Mouse (Mus musculus) CH12F3 (cell line): Measurements from ENCODE around the gene Pdzph1.

Source experiments
- in situ Hi-C: fragments of 300-500 bp; cut with MboI; formaldehyde crosslinking; loops from 2 replicates; pipeline ENCODE4 v1.14.3; 2020; ENCODE audit warnings: low sequenced_read_pairs

Pdzph1 gene

GRCm38 (mm10) chr17:58991275-58991674 lies at the start of gene Pdzph1:
Pdzph1 (minus strand) TSS chr17:58991375.
- in situ Hi-C loops, result no loop called here

GRCm38 (mm10) chr17:59039754-59040153 lies 48.6 kb upstream of the Pdzph1 start:
- in situ Hi-C loops, result no loop called here

DNA sequence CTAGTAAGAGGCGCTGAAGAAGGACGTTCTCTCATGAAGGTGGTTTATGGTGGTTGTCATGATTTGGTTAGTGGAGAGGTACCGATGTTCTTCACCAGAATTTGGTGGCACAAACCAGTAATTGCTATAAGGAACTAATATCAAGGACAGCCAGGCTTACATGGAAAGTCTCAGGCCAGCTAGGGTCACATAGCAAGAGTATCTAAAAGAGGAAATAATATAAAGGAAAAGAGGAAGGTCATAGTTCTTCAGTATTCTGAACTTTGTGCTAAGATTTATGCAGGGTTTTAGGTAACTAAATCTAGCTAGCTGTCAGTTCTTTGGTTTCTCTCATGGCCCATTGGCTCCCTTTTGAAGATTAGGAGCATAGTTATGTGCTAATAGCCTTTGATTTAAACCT lies 42.3 kb upstream of the Pdzph1 start:
- in situ Hi-C loops, result no loop called here

DNA sequence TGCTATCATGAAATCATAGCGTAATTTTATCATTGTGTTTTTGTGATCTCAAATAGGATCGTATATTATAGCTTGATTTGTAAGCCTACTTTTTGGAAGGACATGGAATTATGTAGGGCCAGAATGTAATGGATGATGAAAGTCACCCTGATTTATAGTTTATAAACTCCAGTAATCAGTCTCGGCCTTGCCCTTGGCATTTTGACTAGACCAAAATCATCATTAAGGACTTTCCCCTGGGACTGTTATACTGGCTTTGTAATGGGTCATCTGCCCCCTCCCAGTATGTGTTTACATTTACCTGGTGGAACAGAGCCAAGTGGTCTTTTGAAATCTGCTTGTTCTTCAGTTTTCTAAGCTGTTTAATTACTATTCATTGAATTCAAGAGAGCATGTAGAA lies 35.2 kb upstream of the Pdzph1 start:
- in situ Hi-C loops, result no loop called here

GRCm38 (mm10) chr17:59024502-59024901 lies 33.3 kb upstream of the Pdzph1 start:
- in situ Hi-C loops, result no loop called here

- in situ Hi-C loops, result no loop called here
These were observed 32.8 kb upstream of the Pdzph1 start for GRCm38 (mm10) chr17:59023971-59024370.

DNA sequence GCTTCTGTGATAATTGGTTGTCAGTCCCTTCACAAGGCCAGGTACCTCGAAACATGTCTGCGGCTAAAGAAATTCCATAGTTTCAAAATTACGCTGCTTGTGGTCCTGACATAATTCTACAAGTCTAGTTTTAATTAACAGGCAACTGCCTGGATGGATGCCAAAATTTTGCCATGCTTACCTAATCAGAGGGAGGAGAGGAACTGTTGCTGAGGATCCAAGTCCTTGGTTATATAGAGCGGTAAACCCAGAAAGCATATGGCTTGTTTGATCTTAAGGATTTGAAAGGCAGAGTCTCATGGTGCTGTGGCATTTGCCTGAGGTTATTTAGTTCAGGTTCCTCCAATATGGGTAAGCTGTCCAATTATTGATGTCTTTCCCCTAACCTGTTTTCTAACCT lies 27.5 kb upstream of the Pdzph1 start:
- in situ Hi-C loops, result no loop called here

DNA sequence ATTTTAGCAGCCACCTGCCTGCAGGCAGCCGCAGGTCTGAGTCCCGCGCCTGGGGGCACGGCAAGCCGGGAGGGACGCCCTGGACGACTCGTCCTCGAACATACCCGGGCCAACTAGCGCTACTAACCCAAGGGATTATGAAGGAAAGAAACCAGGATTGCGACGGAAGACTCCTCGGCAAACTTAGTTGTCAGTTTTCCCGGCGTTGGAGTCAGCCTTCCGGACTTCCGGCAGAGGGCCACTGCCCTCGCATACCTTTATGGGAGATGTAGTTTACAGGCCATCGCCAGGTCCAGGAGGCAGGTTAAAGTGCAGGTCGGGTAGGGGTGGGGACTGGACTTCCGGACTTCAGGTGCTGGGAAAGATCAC lies 21.9 kb upstream of the Pdzph1 start, which contains the start of gene Nudt12:
Gene Nudt12, minus strand, starts transcription at position 282 of the 369 bp plus-strand sequence.
- in situ Hi-C loops, result no loop called here

DNA sequence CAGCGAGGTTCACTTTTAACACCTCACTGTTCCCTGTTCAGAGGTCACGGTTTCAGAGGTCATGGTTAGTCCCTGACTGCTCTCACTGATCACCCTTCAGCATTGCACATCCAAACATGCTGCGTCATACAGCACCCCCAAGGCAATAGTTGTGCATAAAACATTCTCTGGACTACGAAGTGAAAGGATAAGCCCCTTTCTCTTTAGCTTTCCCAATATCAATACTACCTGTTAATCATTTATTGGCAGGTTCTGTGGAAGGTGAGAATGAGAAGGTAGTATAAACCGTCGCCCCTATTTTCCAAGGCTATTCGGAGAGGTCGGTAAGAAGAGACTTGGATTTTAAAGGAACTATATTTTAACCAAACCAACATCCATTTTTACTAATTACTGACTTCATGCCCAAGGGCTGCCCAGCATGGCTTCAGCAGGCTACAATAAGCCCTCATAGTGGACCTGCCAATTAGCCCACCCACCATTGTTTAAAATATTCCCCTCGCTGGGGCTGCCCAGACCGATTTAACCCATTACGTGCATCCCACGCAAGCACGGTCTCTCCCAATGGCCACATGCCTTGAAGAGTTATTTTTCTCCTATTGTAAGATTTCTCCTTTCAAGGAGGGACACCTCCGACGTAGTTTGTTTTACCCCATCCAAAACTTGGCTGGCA lies 21.4 kb upstream of the Pdzph1 start:
- in situ Hi-C loops, result no loop called here

GRCm38 (mm10) chr17:59011546-59012307 lies 20.6 kb upstream of the Pdzph1 start:
- in situ Hi-C loops, result no loop called here

GRCm38 (mm10) chr17:58973237-58973636 lies 17.9 kb downstream of the Pdzph1 start:
- in situ Hi-C loops, result no loop called here

DNA sequence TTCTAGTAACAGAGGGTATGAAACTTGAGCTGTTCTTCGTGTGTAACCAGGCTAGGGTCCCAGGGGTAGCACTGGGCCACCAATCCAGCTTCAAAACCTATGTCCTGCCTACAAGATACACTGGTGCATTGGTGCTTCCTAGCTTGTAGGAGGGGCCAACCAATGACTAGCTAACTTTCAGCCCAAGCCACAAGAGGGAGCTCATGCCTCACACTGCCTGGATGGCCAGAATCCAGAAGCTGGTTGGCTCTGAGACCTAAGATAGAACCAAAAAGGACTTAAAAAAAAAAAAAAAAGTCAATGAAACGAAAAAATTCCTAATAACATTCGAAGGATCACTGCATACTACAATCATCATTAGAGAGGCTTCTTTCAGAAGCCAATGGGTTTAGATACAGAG lies 31.3 kb downstream of the Pdzph1 start:
- in situ Hi-C loops, result no loop called here

- in situ Hi-C loops, result no loop called here
These were observed 34.1 kb downstream of the Pdzph1 start for GRCm38 (mm10) chr17:58957055-58957454.

DNA sequence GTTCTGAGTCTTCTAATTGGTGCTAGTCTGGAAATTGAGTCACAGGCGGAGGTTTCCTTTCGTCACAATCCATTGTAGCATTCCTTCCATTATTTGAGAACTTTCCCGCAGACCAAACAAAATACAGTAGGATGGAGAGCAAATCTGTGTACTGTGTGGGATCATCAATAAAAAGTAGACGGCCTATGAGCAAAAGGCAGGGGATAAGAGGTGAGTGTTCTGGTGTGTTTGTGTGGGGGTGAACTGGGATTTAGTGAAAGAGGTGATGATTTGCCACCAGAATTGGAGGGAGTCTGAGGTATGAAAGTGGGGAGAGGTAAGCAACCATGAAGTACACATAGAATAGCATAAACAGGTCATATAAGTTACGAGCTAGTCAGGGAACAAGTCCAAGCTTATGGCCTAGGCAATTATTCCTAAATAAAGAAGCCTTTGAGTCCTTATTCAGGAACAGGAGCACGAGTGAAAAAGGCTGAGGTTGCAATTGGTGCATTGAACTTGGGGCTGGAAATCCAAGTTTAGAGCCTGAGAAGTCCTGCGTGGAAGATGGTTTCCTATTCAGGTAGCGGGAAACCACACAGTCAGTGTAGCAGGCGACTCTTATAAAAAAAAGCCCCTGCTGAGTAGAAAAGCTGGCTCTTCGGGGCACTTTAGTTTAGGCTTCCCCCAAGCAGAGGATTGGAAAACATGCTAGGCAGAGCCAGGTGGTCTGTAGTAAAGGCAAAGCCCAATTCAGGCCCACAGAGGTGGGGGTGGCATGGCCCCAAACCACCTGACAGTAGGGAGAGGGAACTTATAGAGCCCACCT lies 48.0 kb downstream of the Pdzph1 start:
- in situ Hi-C loops, result no loop called here

- in situ Hi-C loops, result no loop called here
These were observed 52.6 kb downstream of the Pdzph1 start for GRCm38 (mm10) chr17:58938598-58938997.

GRCm38 (mm10) chr17:58937533-58937932 lies 53.6 kb downstream of the Pdzph1 start:
- in situ Hi-C loops, result no loop called here

DNA sequence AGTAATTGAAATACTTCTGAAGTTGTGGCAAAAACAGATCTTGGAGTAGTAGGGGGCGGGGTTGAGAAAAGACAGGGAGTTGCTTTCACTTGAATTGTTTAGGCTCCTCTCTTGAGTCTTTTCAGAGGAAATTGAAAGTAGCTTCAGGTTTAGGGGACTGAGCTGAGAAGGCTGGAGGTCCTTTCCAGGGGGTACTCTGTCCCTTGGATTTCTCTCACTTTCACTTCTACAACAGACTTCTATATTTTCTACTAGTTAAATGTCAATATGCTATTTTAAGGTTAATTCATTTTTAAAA lies 58.2 kb downstream of the Pdzph1 start:
- in situ Hi-C loops, result no loop called here

GRCm38 (mm10) chr17:58932279-58932982 lies 58.7 kb downstream of the Pdzph1 start:
- in situ Hi-C loops, result no loop called here

DNA sequence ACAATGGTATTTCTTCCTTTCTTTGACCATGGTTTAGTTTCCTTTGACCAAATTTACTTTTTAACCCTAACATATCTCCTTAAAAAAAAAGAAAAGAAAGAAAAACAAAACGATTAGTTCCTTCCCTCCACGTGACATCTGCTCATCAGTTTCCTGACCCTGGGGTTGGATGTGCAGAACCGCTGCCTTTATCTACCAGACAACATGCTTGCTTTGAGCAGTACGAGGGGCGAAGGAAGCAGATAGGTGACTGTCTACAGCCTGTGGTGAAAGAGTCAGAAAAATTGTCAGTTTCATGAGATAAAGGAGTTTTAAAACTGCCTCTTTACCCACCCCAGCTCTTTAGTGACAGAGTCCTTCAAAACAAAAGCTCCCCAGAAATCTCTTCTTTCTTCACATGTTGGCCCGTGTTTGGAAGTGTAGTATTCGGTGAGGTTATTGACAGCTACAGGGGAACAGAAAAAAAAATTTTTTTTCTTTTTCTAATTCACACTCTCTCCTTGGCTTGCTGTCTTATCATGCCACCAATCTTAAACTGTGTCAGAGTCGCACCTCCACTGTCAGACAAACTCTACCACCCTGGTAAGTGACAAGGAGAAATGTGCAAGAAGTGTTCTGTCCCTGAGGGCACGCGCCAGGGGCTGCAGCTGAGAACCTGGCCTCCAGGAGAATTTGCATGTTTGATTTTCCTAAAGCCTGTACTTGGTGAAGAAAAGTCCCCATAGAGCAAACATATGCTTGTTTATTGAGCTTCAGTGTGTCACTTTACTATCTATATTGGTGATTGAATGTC lies 66.2 kb downstream of the Pdzph1 start:
- in situ Hi-C loops, result no loop called here

- in situ Hi-C loops, result no loop called here
These were observed 67.2 kb downstream of the Pdzph1 start for GRCm38 (mm10) chr17:58923901-58924476.
